Mouse (Mus musculus) gastrocnemius, postnatal 14 days (tissue): ENCODE measurements around the gene Gdpd5. TPM values are rescaled to one million over a fixed set of nuclear protein-coding genes. Genes with fewer than 3 reads are reported as not detected.
A peak's percentile ranks its signal among the peaks of the same experiment; 100 is the strongest.

Source experiments
- DNase-seq: peaks from one replicate; pipeline ENCODE4 v3.0.0; 2021; ENCODE audit warnings: mixed read lengths
- intact Hi-C: fragments of 180-260 bp; cut with DNase I; formaldehyde crosslinking; loops from one replicate; pipeline ENCODE4 v1.15.1; 2025; ENCODE audit warnings: low total_unique reads
- total RNA-seq, 2 experiments: library from RNA; stranded (reverse); gene quantifications; 2 replicates each; pipeline ENCODE4 v1.2.3; 2021

Gene Gdpd5
- total RNA-seq, 2 experiments from 2014 or later, result 7.4 to 8.5 TPM

GRCm38 (mm10) chr7:99396994-99397659 is 15.9 kb downstream of the Gdpd5 start:
- intact Hi-C loops, result no loop called here
- no peak for DNase-seq

GRCm38 (mm10) chr7:99401373-99401772 is 20.2 kb downstream of the Gdpd5 start:
- intact Hi-C loops, result no loop called here

GRCm38 (mm10) chr7:99402477-99402876 is 21.3 kb downstream of the Gdpd5 start:
- intact Hi-C loops, result no loop called here
- no peak for DNase-seq

More at GRCm38 (mm10) chr7:99401373-99401772, 20.2 kb downstream of the Gdpd5 start:
- no peak for DNase-seq

GRCm38 (mm10) chr7:99403254-99403653 is 22.0 kb downstream of the Gdpd5 start:
- DNase-seq, result peak; percentile 44
- intact Hi-C loops, result no loop called here

- intact Hi-C loops, result no loop called here
- DNase-seq, result no peak
Measured at GRCm38 (mm10) chr7:99404031-99404735, 23.0 kb downstream of the Gdpd5 start.

- intact Hi-C loops, result no loop called here
- no peak for DNase-seq
Measured at GRCm38 (mm10) chr7:99405386-99406155, 24.4 kb downstream of the Gdpd5 start.

- no peak for DNase-seq
Measured at GRCm38 (mm10) chr7:99407598-99407997, 26.4 kb downstream of the Gdpd5 start.

GRCm38 (mm10) chr7:99409441-99410222 is 28.4 kb downstream of the Gdpd5 start:
- intact Hi-C loops, result no loop called here

More at GRCm38 (mm10) chr7:99407598-99407997, 26.4 kb downstream of the Gdpd5 start:
- intact Hi-C loops, result no loop called here

GRCm38 (mm10) chr7:99410315-99410714 is 29.1 kb downstream of the Gdpd5 start:
- DNase-seq, result no peak
- intact Hi-C loops, result no loop called here

More at GRCm38 (mm10) chr7:99409441-99410222, 28.4 kb downstream of the Gdpd5 start:
- DNase-seq, result no peak

- intact Hi-C loops, result no loop called here
- DNase-seq, result no peak
Measured at GRCm38 (mm10) chr7:99411047-99411779, 30.0 kb downstream of the Gdpd5 start.

- peak; percentile 49 for DNase-seq
- intact Hi-C loops, result no loop called here
Measured at GRCm38 (mm10) chr7:99415045-99415444, 33.8 kb downstream of the Gdpd5 start.

- no peak for DNase-seq
- intact Hi-C loops, result no loop called here
Measured at GRCm38 (mm10) chr7:99419311-99419710, 38.1 kb downstream of the Gdpd5 start.

GRCm38 (mm10) chr7:99421006-99421405 is 39.8 kb downstream of the Gdpd5 start:
- no peak for DNase-seq
- intact Hi-C loops, result no loop called here

- no peak for DNase-seq
- intact Hi-C loops, result no loop called here
Measured at GRCm38 (mm10) chr7:99424538-99425155, 43.4 kb downstream of the Gdpd5 start.

- intact Hi-C loops, result no loop called here
Measured at GRCm38 (mm10) chr7:99425706-99426105, 44.5 kb downstream of the Gdpd5 start.

GRCm38 (mm10) chr7:99427031-99427430 is 45.8 kb downstream of the Gdpd5 start:
- no peak for DNase-seq
- intact Hi-C loops, result no loop called here

More at GRCm38 (mm10) chr7:99425706-99426105, 44.5 kb downstream of the Gdpd5 start:
- no peak for DNase-seq

- no peak for DNase-seq
- intact Hi-C loops, result no loop called here
Measured at GRCm38 (mm10) chr7:99427987-99428386, 46.8 kb downstream of the Gdpd5 start.

GRCm38 (mm10) chr7:99428836-99429235 is 47.6 kb downstream of the Gdpd5 start:
- no peak for DNase-seq
- intact Hi-C loops, result no loop called here
